Mouse (Mus musculus) B cell, adult 62 days (primary cell): ENCODE results near the gene Gm14743. TPM values are rescaled to one million over a fixed set of nuclear protein-coding genes. Genes with fewer than 3 reads are reported as not detected.

Experiments used
- total RNA-seq: library from RNA; stranded (reverse); gene quantifications from 4 replicates; pipeline ENCODE4 v1.2.4, GENCODE M21; 2023

The Gm14743 gene
- total RNA-seq = not detected in 4 replicates

GRCm38 (mm10) chrX:78245821-78246220 lies at the start of gene Gm14743:
TSS of gene Gm14743 (minus strand) at chrX:78245921.

Other genes with a start within 250 kb of the Gm14743 start
- not detected in 4 replicates for gene Obp1a, start 154.5 kb downstream of the Gm14743 start, total RNA-seq
- gene Gm5938, start 120.5 kb downstream of the Gm14743 start, total RNA-seq = not detected in 4 replicates
- gene Obp1b, start 59.1 kb downstream of the Gm14743 start, total RNA-seq = not detected in 4 replicates
- not detected in 4 replicates for gene 4930480E11Rik, start 123.7 kb upstream of the Gm14743 start, total RNA-seq